ENCODE assay signal across 11 mouse cellular contexts in the genomic region with DNA sequence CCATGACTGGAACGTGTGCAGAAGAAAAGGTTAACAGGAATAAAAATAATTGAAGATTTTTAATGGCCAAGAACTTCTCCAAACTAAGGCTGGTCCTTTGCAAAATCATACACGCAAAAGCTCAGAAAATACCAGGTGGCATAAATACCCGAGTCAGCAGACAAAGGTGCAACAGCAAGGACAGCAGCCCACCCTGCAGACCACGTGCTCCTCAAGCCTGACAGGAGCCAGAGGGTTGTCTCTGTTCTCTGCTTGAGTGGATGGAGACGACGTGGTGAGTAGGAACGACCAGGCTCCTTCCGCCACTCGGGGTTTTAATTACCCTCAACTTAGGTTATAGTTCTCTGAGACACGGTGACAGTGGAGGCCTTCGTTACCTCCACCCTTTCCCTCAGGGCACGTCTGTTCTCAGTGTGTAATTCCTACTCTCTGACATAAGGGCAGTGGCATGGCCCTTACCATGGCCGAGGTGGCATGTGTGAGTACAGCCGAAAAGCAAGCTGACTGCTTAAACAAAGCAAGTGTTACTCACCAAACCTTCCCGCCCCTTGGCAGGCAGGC.
DNase-seq lines count a peak whose midpoint lies in the region; ATAC-seq and TF ChIP-seq lines count a peak whose summit lies in the region.
"Had no signal": no experiment of that assay in that cellular context is flagged by ENCODE, and none has a peak within 500 bp of the region (broad histone marks: within the 10 kb centered on the region; RNA-seq: fewer than 3 reads in every experiment).

No protein-coding gene starts in this region.

- no peaks in the 10 kb centered on the region for H3K36me3 ChIP-seq in heart, embryonic 12.5 days
- H3K36me3 ChIP-seq in midbrain, embryonic 11.5 days (ENCODE audit: control insufficient read depth, insufficient read depth, low read length) = no peaks in the 10 kb centered on the region
- H3K36me3 ChIP-seq: liver, embryonic 15.5 days had no signal

- no peak for TF ChIP-seq CTCF in brain, embryonic 14.5 days (IDR thresholded peaks at IDR 0.05; ENCODE audit: borderline replicate concordance, extremely low read depth, insufficient read depth, insufficient read length)

- 48% methylated on average over 15 of the region's 15 CpGs for WGBS in heart, embryonic 12.5 days
- WGBS in midbrain, embryonic 11.5 days = 45% methylated on average over 15 of the region's 15 CpGs

- no peak overlapping the region; the same call in 1 of the 2 replicates for H3K9ac ChIP-seq in heart, embryonic 12.5 days
- peak overlapping the region; percentile 34; the same call in 1 of the 2 replicates for H3K9ac ChIP-seq in midbrain, embryonic 11.5 days (ENCODE audit: low read length)
- H3K9ac ChIP-seq: liver, embryonic 15.5 days had no signal

- TF ChIP-seq POLR2A in brain, embryonic 14.5 days (IDR thresholded peaks at IDR 0.05; ENCODE audit: borderline replicate concordance, extremely low read depth, insufficient read depth, insufficient read length, poor library complexity, severe bottlenecking) = no peak

- peak overlapping the region; percentile 1; the same call in 1 of the 2 replicates for H3K27ac ChIP-seq in heart, embryonic 12.5 days (ENCODE audit: poor library complexity, severe bottlenecking)
- H3K27ac ChIP-seq in midbrain, embryonic 11.5 days (ENCODE audit: low read depth, low read length) = no peak overlapping the region
- H3K27ac ChIP-seq: liver, embryonic 15.5 days had no signal

- no peaks in the 10 kb centered on the region for H3K27me3 ChIP-seq in heart, embryonic 12.5 days (replicated peaks)
- H3K27me3 ChIP-seq in midbrain, embryonic 11.5 days (ENCODE audit: control insufficient read depth, insufficient read depth, low read length) = no peaks in the 10 kb centered on the region
- H3K27me3 ChIP-seq: liver, embryonic 15.5 days had no signal

- H3K9me3 ChIP-seq in heart, embryonic 12.5 days (replicated peaks) = no peaks in the 10 kb centered on the region
- no peaks in the 10 kb centered on the region for H3K9me3 ChIP-seq in midbrain, embryonic 11.5 days (ENCODE audit: control insufficient read depth, low read length)

- H3K4me2 ChIP-seq in heart, embryonic 12.5 days = peak overlapping the region; percentile 22
- H3K4me2 ChIP-seq in midbrain, embryonic 11.5 days = peak overlapping the region; percentile 31
- H3K4me2 ChIP-seq: liver, embryonic 15.5 days had no signal

- H3K4me3 ChIP-seq in heart, embryonic 12.5 days = no peak overlapping the region
- no peak overlapping the region for H3K4me3 ChIP-seq in midbrain, embryonic 11.5 days (ENCODE audit: low read depth, low read length)
- H3K4me3 ChIP-seq: liver, embryonic 15.5 days had no signal

- no peak for DNase-seq in heart, adult 18-20 months
- peak; percentile 31 for DNase-seq in brain, embryonic 14.5 days (ENCODE audit: low read depth)
- DNase-seq in forelimb bud, embryonic 11.5 days (ENCODE audit: low read depth, low spot score) = peak; percentile 51
- DNase-seq in midbrain, embryonic 11.5 days (ENCODE audit: low spot score, missing footprints) = no peak
- no peak for DNase-seq in ovary, postnatal 36 days (ENCODE audit: low spot score)
- DNase-seq in yolk sac, embryonic 10.5 days (ENCODE audit: low spot score) = no peak
- no peak for DNase-seq in layer of hippocampus, adult 8-10 months (ENCODE audit: low spot score in 2 of 2)
- DNase-seq: gastrocnemius, postnatal 36 days; right cerebral cortex, postnatal 25 days had no signal

- no peak for ATAC-seq in heart, embryonic 12.5 days (ENCODE audit: insufficient number of reproducible peaks, low FRiP score)
- ATAC-seq in midbrain, embryonic 11.5 days (ENCODE audit: low FRiP score) = peak; percentile 71

- peaks cover 30% of the 10 kb centered on the region for H3K4me1 ChIP-seq in heart, embryonic 12.5 days (replicated peaks)
- H3K4me1 ChIP-seq in midbrain, embryonic 11.5 days (ENCODE audit: control insufficient read depth, insufficient read depth, low read length) = peaks cover 19% of the 10 kb centered on the region
- H3K4me1 ChIP-seq: liver, embryonic 15.5 days had no signal

Comparison
In these comparisons a context has a peak if more than half of its experiments do, and no peak if none do; other contexts are left out.
1. DNase-seq: peak in brain, embryonic 14.5 days (single experiment) and forelimb bud, embryonic 11.5 days (single experiment); none in heart, adult 18-20 months (0 of 2), midbrain, embryonic 11.5 days (single experiment), ovary, postnatal 36 days (single experiment), yolk sac, embryonic 10.5 days (single experiment) and layer of hippocampus, adult 8-10 months (0 of 2).